Mouse (Mus musculus) cerebellum, adult 9-10 months (tissue): ENCODE measurements around the gene Snx29.
A peak's percentile ranks its signal among the peaks of the same experiment; 100 is the strongest.
"Not testable (repeated sequence)": the region's sequence is repeated elsewhere in the genome, so short reads cannot be mapped to it uniquely, and the experiment has no call there.

Experiments
- DNase-seq: peaks from one replicate; pipeline ENCODE4 v3.0.0; 2022

Snx29 gene

DNA sequence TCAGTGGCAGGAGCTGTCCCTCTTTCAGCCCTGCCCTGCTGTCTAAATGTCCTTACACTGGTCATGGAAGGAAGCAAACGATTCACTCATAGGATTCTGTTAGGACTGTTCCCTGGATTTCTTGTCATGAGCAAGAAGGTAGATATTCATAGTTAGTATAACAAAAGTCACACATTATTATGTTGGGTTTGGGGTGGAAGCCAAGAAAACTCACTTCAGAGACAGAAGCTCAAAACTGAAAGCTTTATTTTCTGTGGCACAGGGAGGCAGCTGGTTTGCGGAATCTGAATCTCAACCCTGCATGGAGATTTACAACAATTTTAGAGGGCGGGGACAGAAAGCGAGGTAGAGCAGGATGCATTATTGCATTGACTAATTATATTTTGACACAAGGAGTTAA lies 86.0 kb downstream of the Snx29 start:
- no peak for DNase-seq

DNA sequence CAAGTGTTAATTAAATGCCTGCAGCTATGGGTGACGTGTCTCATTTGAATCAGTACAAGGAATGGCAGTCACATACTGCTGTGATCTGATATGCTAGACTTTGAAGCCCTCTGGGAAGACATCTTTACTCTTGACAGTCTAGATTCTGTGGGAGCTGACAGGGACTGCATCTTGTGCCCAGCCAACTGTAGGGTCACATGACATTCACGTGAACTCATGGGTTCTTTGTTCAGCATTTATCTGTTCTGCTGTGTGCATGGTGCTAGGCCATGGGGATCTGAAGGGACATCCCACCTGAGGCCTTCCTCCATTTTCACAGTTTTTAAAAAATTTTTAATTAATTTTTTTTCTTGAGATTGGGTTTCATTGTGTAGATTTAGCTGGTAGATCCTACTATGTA lies 91.9 kb downstream of the Snx29 start:
- DNase-seq, result no peak

DNA sequence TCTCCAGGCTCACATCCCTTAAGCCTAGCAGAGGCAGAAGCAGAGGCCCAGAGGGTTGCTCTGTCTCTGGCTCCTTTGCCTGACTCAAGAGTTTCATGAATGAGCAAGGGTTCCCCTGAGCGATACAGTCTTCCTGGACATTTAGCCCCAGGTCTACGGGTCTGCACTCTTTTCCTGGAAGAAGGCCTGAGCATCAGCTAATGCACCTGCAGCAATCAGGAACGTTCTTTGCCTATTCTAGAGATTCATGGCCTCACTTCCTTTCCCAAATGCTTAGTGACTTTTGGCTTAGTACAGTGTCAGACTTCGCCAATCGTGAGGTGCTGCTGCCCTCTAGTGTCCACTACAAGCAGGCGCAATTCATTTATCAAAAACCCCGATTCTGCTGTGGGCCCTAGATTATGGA lies 95.5 kb downstream of the Snx29 start:
- DNase-seq, result peak; percentile 71

DNA sequence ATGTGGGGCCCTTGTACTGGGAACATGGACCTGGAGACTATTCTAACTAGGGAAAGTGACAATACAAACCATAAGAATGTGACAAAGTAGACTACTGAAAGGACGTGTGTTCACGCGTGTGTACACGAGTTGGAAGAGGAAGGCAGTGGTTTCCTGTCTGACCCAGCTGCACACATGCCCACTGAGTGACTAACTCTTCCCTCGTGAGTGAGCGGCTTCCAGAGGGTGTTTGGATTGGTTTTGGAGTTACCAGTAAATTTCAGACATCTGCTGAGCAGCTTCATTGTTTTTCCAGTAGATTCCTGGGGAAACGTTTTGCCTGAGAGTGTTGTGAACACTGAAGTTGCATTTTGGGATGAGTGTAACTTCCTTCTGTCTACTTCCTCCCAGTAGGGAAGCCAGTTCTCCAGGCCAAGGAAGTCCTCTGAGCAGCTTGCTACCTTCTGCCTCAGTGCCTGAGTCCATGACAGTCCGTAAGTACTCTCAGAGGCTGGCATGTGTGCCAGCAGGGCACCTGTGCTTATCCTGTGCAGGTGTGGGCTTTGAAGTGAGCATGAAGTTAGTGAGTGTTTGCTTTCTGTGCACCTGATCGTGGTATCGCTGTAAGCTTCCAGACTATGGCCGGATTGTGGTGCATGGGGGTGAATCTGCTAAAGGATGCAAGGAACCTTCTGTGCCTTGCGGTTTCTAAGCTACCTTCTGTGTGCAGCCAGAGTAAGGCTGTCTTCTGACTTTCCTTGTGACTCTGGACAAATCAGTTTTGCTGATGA lies 97.8 kb downstream of the Snx29 start:
- DNase-seq, result no peak

DNA sequence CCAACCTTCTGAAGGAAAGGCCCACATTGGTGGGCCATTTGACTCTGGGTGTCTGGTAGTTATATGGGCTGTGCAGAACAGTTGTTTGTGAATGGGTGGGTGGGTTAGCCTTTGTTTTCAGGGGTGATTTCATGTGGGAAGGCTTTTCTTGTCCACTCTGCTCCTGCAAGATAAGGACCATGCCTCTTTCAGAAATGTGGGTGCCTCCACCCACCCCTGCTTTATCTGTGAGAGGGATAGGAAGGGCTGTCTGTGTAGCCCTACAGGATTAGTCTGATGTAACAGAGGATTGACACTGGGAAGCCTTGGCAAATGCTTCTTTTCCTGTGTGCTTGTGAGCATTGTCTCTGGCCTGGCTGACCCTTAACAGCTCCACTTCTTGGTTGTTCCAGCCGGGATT lies 99.5 kb downstream of the Snx29 start:
- no peak for DNase-seq

DNA sequence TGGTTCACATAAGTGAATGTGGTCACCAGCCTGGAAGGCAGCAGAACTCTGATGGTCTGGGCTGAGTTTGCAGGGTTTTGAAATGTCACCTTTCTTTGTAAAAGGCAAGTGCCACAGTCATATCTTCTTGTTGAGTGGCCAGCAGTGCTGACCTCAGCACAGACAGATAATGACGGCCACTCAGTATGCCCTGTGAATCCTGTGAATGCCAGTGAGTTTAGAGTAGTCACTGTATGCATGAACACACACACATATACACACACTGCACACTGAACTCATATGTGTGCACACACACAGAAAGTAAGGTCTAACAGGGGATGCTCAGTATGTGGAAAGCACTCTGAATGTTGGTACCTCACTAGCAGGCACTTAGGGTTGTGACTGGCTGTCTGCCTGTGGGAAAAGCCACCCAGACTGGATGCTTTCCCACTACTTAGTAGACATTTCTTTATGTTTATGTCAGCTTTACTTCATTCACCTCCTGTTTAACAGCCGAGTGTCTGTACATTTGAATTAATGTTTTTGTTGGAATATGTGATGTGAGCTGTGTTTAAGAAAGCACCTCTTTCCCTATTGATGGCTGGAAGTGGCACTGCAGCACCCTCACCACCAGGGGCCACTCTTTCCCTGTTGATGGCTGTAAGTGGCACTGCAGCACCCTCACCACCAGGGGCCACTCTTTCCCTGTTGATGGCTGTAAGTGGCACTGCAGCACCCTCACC lies 100.3 kb downstream of the Snx29 start:
- no peak for DNase-seq

DNA sequence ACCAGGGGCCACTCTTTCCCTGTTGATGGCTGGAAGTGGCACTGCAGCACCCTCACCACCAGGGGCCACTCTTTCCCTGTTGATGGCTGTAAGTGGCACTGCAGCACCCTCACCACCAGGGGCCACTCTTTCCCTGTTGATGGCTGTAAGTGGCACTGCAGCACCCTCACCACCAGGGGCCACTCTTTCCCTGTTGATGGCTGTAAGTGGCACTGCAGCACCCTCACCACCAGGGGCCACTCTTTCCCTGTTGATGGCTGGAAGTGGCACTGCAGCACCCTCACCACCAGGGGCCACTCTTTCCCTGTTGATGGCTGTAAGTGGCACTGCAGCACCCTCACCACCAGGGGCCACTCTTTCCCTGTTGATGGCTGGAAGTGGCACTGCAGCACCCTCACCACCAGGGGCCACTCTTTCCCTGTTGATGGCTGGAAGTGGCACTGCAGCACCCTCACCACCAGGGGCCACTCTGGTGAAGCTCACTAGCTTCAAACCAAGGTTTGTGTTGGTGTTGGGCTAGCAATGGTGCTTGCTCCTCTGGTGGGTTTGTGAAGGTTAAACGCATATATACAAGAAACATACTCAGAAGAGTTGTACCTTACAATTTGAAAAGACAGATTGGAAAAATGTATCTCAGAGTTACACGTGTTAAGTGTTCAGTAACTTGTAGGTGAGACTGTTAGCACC lies 101.0 kb downstream of the Snx29 start:
- peak; percentile 58 for DNase-seq

DNA sequence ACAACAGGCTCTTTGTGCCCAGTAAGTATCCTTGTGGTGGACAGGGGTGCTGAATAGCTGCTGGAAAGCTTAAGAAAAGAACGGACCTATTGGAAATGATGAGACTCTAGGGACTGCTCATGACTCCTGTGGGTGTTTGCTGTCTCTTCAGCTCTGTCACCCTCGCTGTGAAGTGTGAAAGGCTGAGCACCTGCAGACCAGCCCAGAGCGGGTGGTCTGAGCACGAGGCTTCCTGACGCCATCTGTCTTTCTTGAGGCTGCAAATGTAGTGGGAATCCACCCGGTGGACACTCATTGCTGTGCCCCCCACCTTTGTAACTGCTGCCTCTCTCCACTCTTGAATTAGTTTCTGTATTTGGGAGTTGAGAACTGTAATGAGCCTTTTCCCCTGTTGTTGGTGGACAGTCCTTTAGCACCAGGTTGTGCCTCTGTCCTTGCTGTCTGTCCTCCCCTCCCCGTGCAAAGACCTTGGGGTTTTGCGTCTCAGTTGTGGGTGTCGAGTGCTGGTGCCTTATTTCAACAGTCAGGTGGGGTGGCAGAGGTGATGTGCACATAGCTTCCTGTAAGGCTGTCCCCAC lies 101.9 kb downstream of the Snx29 start:
- no peak for DNase-seq

DNA sequence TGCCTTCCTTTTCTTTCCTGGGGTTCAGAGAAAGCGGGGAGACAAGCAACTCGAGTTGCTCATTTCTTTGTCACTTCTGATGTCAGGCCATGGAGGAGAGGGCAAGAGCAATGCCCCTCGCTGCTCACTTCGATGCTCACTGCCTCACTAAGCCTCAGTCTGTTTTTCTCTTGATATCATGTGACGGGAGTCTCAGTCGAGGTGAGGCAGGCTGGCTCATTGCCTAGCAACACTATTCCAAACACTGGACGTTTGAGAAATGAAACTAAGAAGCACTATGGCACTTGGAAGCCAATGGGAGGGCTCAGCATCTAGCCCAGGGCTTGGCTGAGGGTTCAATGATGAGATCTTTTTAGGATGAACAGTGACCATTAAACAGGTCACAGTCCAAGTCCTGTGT lies 102.6 kb downstream of the Snx29 start:
- DNase-seq, result no peak

DNA sequence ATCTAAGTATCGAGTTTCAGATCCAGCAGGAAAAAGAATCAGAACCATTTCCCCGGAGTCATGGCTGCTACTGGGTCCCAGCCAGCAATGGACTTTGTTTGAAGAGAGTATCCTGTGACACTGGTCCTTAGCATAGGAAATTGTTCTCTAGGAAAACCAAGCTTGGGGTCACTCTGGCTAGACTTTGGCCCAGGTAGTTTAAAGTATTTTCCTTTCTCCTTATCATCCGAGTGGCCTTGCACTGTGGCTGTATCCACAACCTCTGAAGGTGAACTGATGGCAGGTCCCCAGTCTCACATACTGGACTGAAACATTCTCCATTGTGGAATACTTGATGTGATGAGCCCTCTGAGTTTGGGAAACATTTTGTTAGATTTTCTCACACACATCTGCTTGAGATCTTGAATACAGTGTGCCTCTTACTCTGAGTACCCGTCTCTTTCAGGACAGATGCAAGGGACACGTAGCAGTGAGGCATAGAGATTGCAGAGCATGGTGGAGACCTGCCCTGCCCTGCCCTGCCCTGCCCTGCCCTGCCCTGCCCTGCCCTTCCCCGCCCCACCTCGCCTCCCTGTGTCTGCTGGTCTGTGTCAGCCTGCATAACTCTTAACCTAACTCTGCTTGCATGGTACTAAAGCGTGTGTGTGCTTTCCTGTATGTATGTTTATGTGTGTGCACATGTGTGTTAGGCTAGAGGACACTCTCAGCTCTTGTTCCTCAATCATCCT lies 104.3 kb downstream of the Snx29 start:
- DNase-seq, result no peak

DNA sequence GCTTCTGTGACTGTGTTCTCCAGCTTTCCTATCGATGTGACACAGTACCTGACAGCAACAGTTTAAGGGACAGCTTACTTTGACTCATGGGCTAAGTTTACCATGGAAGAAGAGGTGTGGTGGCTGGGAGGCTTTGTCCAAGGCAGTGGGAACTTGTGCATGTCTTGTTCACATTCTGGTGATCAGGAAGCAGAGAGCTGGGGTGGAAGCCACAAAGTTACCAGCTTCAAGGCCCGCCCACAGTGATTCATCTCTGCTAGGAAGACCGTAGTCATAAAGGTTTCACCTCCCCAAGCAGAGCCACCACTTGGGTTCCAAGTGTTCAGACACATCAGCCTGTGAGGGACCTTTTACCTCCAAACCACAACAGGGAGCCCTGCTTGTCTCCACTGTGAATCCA lies 107.1 kb downstream of the Snx29 start:
- DNase-seq, result no peak

DNA sequence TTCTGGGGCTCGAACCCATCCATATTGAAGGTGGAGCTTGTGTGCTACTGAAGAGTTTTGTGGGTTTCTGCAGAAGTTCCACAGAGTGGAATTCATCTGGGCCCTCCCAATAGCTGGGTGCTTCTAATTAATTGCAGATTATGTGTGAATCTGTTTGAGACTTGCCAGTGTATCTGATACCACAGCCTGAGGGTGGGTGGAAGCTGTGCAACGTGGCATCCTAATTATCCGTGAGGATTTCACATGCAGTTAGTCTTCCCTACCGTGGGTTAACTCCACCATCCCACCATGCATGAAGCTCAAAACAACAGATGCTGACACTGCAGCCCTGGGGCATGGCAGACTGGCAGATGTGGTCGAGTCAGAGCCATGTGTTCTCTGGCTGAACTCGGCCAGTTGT lies 107.8 kb downstream of the Snx29 start:
- DNase-seq, result no peak

DNA sequence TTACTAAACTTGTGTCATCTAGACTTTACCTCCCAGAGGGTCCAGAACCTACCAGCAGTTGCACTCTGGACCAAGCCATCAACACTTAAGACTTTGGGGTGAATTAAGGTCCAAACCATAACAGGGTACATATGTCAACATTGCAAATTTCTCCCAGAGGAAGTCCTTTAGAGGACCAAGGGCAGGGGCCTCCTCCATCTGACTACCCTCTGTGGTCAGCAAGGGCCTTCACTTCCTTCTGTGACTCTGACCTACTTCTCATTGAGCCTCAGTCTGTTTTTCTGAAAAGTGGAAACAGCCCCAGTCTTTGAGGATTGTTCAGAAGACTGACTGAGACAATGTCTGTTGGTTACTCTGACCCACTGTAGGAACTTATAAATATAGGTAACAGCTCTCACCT lies 111.1 kb downstream of the Snx29 start:
- no peak for DNase-seq

DNA sequence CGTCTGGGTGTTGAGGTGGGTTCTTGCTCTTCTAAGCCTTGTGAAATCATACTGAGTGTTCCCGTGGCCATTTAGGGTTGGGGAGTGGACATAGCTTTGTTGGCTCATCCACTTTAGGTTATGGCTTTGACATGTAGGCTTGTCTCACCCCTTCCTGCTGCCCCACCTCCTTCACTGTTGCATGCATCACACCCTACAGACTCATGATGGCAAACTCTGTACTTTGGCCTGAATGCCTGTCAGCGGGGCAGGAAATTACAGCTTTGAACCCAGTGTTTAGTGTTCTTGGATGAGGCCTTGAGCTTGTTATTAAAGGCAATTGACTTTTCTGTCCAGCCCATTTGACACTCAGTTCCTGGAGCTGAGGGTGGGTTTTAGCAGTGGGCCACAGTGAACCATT lies 114.9 kb downstream of the Snx29 start:
- DNase-seq, result no peak

DNA sequence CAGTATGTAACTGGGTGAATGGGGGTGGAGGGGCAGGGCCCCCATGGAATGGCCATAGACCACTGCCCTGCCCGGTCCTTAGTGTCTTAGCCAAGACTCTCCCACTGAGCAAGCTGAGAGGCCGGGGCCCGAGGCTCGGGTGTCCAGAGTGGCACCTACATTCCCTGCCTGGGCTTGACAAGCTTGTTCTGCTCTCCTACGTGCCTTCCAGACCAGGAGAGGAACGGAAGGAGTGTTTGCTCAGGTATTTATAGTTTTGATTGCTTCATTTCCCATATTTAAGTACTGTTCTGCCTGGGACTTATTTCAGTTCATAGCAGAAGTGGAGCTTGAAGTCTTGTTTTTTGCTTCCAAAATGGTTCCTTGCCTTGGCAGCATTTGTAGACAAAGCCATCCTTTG lies 116.7 kb downstream of the Snx29 start:
- no peak for DNase-seq

DNA sequence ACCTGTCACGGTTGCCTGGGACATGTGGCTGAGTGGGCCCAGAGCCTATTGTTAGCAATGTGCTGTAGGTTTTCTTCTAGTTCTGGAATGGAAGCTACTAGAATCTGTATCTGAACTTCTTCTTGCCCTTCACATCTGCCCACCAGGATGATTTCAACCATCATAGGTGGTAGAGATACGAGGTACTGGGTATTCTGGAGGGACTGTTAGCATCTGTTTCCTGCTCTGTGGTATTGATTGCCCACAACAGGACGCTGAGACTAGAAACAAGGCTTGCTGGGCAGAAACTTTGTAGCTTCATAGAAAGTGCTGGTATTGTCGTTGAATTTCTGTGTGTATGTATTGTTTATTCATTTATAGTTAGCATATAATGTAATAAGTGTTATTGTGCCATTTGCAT lies 118.9 kb downstream of the Snx29 start:
- no peak for DNase-seq

DNA sequence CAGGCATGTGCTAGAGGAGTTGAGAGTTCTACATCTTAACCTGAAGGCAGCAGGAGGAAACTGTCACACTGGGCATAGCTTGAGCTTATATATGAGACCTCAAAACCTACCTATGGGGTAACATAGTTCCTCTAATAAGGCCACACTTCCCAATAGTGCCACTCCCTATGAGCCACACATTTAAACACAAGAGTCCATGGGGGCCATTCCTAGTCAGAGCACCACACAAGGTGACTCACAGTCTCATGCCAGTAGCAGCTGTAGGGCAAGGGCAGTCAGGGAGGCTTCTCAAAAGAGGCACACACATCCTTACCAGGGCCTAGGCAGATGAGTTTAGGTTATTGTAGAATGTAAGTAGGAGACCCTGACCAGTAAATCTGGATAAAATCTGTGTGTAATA lies 119.8 kb downstream of the Snx29 start:
- no peak for DNase-seq

DNA sequence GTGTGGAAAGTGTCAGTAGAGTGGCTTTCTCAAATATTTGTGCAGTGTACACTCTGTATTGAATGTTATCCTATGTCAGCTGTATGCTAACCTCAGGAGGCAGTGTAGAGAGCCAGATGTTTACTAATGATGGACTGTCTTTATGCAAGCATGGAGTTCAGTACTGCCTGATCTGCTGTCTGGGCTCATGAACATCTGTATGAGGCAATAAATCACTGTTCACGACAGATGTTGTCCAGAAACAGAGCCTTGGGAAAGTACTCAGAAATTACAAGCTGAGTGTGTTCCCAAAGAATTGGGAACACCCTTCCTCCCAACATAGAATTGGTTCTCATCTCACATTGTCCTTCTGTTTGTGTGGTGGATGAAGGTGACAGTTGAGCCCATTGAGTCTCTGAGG lies 121.9 kb downstream of the Snx29 start:
- no peak for DNase-seq

DNA sequence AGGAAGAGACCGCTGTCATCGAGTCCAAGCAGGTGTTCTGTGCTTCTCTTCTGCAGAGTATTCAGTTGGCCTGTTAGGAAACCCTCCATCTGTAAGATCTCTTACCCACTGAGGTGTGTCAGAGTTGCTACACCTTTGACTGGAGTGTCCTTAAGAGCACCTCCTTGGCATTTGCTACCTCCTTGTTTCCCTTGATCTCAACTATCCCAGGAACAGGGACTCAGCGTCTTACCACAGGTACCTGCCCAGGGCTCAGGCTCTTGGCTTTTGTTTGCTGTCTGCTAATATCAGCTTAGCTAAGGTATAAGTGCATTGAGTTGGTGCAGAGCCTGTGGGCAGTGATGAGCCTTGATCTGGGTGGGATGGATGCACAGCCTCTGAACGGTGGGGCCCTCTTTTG lies 124.3 kb downstream of the Snx29 start:
- DNase-seq, result no peak

DNA sequence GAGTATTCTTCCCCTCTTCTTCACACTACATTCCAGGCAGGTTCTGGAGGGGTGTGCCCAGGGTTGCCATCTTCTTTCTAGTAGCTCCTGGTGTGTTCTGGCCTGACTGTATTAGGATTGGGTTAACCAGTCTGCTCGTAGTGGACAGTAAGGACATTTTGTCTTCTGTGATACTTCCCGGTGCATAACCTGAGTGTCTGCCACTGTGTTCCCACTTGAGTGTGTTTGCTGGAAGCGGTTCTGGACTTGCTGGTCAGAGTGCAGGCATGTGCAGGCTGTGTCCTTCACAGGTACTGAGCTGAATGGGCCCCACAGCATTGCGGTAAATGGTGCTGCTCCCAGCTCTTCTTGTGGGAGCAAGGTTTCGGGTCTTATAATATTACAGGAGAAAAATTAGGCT lies 125.2 kb downstream of the Snx29 start:
- DNase-seq, result no peak

DNA sequence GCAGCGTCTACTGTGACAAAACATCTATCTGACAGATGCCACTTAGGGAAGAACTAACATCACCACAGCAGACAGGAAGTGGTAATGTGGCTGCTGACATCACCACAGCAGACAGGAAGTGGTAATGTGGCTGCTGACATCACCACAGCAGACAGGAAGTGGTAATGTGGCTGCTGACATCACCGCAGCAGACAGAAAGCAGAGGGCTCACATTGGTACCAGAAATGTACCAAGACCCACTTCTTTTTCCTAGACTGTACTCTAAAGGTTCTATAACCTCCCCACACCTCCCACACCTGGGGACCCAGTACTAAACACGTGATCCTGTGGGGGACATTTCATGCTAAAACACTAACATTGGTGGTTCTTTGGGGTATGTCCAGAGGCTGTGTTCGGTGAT lies 126.0 kb downstream of the Snx29 start:
- DNase-seq, result not testable (repeated sequence)

DNA sequence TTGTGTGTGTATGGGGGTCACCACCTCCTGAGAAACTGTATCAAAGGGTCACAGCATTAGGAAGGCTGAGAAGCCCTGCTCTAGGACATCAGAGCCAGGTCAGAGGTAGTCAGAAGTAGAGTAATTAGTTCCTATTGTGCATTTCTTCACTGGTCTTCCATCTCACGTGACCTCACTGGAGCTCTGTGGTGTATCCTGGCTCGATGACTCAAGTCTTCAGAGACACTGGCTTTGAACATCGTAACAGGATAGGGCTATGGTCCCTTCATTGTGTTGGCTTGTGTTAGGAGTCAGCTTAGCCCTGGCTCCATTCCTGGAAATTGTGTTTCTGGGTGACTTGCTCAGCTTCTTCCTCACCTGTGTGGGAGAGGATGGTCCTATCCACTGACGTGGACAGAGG lies 126.6 kb downstream of the Snx29 start:
- DNase-seq, result no peak

DNA sequence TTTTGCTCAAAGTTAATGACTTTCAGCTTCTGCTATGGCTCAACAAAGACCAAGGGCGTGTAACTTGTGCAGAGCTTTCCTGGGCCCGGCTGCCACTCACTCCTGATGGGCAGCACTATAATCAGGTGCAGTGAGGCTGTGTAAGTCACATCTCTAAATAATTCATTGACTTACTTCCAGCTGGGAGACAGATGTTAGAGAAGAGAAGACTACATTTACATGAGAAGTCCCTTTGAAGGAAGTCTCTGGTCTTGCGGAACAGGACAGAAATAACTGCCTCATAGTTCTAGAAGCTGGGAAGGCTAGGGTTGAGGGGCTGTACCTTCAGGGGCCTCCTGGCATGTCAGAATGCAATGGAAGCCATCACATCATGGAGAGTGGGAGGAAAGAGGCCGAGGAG lies 127.9 kb downstream of the Snx29 start:
- no peak for DNase-seq
